Mouse (Mus musculus) c-Kit-positive CD71-positive TER-119-negative erythroid progenitor cells, embryonic 14.5 days (primary cell): ENCODE data around the gene Apc2.
A peak's percentile ranks its signal among the peaks of the same experiment; 100 is the strongest.
"Not testable (repeated sequence)": the region's sequence is repeated elsewhere in the genome, so short reads cannot be mapped to it uniquely, and the experiment has no call there.

ENCODE experiments used
- DNase-seq: peaks from one replicate; pipeline ENCODE4 v3.0.0-alpha.2; 2013; ENCODE audit warnings: low read depth

Apc2 gene

GRCm38 (mm10) chr10:80295618-80296425, at the start of gene Apc2:
TSS of gene Apc2 (plus strand) at chr10:80295977.
- DNase-seq = peak; percentile 75

DNA sequence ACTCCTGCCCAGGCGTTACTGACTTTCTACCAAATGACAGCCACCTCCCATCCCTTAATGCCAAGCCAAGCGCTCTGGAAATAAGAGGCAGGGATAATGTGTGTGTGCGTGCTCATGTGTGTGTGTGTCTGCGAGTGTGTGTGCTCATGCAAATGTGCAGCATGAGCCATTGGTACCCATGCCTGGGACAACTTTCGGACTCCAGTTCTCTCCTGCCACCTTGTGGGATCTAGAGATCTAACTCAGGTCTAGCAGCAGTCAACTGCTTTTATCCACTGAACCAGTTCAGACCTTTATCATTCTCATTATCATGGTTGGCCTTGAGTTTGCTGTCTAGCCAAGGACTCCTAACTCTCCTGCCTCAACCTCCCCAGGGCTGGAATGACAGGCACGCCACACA, 47.9 kb upstream of the Apc2 start:
- DNase-seq = no peak

DNA sequence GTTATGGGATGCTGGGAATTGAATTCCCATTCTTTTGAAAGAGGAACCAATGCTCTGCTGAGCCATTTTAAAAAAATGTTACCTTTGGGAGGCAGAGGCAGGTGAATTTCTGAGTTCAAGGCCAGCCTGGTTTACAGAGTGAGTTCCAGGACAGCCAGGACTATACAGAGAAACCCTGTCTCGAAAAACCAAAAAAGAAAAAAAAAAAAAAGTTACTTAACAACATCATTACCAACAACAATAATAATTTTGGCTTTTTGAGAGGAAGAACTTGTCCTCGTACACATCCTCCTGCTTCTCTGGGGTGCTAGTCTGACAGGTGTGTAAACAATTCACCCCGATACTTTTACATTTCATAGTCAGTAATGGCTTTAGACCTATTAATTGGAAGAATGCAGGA, 47.3 kb upstream of the Apc2 start:
- DNase-seq = not testable (repeated sequence)

- DNase-seq = peak; percentile 90
Observed at GRCm38 (mm10) chr10:80248971-80249640, 46.7 kb upstream of the Apc2 start, which contains the start of gene Ndufs7. TSS of gene Ndufs7 (plus strand) at chr10:80249121.

GRCm38 (mm10) chr10:80250059-80250458, 45.7 kb upstream of the Apc2 start:
- no peak for DNase-seq

GRCm38 (mm10) chr10:80250573-80250972, 45.2 kb upstream of the Apc2 start:
- no peak for DNase-seq

GRCm38 (mm10) chr10:80252011-80252410, 43.8 kb upstream of the Apc2 start:
- no peak for DNase-seq

- DNase-seq = no peak
Observed at GRCm38 (mm10) chr10:80252493-80253274, 43.1 kb upstream of the Apc2 start.

GRCm38 (mm10) chr10:80253551-80253950, 42.2 kb upstream of the Apc2 start:
- DNase-seq = no peak

- DNase-seq = no peak
Observed at GRCm38 (mm10) chr10:80254331-80255297, 41.2 kb upstream of the Apc2 start.

- DNase-seq = no peak
Observed at GRCm38 (mm10) chr10:80255881-80256535, 39.8 kb upstream of the Apc2 start.

DNA sequence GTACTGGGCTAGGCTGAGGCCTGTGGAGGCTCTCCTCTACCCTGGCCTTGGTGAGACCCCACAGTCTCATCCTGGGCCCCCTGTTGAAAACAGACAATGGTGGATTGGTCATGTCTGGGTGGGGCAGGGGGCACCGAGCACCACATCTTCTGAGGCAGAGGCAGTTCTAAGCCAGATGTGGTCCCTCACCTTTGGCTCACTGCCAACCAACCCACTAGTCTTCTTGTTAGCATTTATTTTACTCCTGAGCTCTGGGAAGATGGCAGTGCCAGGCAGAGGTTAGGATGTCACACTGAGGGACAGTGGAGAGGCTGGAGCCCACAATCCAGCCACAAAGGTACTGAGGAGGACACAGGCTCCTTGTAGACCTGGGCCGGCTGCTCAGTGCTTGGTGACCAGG, 37.8 kb upstream of the Apc2 start:
- no peak for DNase-seq

DNA sequence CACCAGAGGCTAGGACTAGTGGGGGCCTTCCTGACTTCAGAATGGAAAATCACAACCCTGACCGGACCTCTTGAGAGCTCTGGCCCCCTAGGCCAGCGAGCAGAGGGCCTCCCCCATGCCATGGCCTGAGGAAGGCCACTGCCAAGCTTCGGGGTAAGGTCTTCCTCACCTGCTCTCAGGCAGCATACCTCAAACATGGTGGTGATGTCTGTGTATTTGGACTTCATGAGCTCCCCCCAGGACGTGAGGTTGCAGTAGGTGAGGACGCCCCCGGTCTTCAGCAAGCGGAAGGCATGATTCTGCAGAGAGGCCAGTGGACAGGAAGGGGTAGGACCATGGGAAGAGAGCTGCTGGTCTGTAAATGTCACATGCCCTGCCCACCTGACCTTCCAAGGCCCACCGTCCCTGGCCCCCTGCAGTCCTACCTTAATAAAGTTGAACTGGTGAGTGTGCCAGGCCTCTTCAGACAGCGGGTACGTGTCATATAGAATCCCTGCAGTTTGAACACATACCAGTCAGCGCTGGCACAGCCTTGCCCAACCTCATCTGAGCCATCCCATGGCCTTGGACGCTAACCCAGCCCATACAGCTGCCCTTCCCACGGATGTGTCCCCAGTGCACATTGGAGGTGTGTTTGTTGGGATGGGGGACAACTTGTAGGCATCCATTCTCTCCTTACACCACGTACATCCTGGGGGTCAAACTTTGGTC, 36.9 kb upstream of the Apc2 start:
- DNase-seq = no peak

- no peak for DNase-seq
Observed at GRCm38 (mm10) chr10:80259463-80259805, 36.3 kb upstream of the Apc2 start.

- DNase-seq = no peak
Observed at GRCm38 (mm10) chr10:80259861-80260641, 35.7 kb upstream of the Apc2 start.

DNA sequence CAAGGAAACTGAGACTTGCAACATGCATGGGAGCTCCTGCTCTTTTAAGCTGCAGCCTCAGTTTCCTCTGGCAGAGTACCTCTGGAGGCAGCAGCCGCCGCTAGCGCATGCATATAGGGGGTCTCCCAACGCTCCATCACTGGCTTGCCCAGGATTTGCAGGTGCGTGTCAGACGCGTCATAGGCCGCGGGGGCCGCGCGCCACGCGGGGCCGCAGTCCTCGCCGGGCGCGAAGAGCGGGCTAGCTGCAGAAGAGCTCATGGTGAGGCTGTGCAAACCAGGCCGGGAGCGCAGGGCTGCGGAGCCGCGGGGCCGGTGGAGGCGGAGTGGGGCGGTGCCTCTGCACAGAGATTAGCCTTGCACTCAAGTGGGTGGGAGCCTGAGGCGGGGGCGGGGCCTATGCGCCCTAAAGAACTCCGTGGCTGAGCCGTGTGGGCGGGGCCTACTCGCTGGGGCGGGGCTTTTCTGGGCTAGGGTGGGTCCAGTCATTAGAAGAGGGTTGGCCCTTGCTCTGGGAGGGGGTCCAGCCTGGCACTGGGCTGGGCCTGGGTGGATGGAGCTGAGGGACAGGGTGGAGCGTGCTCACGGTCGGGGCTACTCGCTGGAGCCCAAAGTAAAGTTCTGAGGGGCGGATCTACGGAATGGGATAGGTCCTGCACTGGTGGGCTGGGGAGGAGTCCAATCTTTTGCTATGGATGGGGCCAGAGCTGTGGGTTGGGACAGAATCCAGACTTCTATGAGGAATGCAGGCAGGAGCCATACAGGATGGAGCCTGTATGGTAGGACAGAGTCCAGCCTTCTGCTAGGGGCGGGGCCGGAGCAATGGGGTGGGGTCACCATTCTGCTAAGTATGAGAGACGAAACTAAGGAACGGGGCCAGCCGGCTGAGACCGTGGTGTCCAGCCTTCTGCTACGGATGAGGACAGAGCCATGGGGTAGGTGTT, 34.9 kb upstream of the Apc2 start, which contains the start of the genes Gamt and Dazap1:
TSS of gene Gamt (minus strand) at position 371 of the 943 bp plus-strand sequence.
TSS of gene Dazap1 (plus strand) at position 845 of the 943 bp plus-strand sequence.
- DNase-seq = peak; percentile 95

- DNase-seq = peak; percentile 96
Observed at GRCm38 (mm10) chr10:80261585-80261968, 34.2 kb upstream of the Apc2 start.

- DNase-seq = no peak
Observed at GRCm38 (mm10) chr10:80262169-80262568, 33.6 kb upstream of the Apc2 start.
